Mouse (Mus musculus) retina, postnatal 1 day (tissue): Measurements from ENCODE around the gene Rnf39.
A peak's percentile ranks its signal among the peaks of the same experiment; 100 is the strongest.

Source experiments
- DNase-seq: peaks from one replicate; pipeline ENCODE4 v3.0.0-alpha.2; 2012

Rnf39 gene

DNA sequence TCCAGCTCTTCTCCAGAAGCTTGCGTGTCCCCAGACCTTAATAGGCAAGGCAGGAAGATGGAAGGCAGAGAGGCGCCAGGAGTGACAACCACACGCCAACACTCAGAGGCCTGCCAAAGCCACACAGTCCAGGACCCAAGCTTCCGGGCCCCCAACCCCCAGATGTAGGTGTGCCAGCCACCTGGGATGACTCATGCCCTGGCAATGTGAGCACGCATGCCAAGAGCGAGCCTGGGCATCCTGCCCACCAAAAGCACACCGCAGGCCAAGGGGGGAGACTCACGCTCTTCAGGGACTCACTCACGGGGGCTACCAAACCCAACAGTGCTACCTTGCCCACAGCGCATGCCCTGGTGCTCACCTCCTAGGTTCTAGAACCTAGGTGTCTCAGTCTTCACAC is 327 bp upstream of the Rnf39 start:
- DNase-seq = no peak

DNA sequence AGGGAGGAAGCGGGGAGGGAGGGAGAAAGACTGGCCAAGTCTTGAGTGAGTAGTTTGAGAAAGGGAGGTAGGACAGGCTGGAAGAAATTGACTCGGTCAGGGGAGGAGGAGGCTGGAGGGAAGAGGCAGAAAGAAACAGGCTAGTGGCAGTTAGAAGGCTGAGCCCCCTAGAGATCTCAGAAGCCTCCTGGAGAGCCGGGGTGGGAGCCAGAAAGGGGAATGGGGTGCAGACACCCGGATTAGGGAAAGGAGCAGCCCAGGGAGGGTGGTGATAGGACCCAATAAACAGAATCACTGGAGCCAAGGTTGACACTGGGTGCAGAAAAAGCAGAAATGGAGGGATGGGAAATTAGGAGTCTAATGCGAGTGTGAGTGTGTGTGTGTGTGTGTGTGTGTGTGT is 973 bp downstream of the Rnf39 start:
- DNase-seq = no peak

DNA sequence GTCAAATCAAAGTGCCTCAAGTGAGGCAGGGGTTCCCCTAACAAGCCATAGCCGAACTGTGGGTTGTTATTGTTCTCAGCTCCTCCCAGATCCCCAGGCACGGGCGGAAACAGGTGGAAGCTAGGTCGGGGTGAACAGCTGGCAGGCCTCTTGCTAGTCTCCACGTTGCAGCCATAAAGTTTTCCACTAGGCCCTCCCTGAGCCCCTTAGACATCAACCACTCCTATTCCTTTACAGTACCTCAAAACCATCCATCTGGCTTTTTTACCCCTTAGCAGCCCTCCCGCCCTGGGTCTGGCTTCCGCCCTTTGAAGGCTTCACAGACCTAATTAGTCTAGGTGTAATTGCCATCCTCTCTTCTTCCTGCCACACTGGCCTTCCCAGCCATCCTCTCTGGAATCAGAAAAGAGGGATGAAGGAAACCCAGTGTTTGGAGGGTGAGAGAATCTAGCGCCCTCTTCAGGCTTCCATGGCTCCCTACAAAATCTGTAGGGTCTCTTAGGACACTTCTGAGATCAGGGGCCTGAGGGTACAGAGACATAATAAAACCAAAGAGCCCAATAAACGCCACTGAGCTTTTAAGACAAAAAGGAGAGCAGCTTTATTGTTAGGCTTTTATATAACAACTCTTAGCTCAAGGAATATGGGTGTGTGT is 1.5 kb downstream of the Rnf39 start:
- peak; percentile 39 for DNase-seq

- DNase-seq = peak; percentile 82
These were observed 4.5 kb downstream of the Rnf39 start for GRCm38 (mm10) chr17:36947051-36947819.

DNA sequence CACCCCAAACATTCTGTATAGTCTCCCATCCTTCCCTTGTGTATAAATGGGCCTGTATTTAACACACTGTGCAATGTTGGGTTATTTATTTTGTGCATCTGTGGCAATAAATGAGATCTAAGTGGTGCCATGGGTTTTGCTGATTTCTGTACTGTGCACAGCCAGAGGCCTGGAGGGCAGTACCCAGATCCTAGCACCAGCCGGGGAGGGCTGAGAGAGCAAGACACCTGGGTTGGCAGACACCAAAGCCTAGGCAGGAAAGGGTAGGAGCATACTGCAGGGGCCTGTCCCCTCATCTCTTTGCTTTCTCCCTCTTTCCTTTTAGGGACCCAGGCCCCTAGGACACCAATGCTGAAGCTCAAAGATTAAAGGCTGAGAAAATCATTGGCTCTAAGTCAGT is 5.6 kb downstream of the Rnf39 start:
- DNase-seq = no peak

GRCm38 (mm10) chr17:36949265-36949664 is 6.5 kb downstream of the Rnf39 start:
- no peak for DNase-seq

DNA sequence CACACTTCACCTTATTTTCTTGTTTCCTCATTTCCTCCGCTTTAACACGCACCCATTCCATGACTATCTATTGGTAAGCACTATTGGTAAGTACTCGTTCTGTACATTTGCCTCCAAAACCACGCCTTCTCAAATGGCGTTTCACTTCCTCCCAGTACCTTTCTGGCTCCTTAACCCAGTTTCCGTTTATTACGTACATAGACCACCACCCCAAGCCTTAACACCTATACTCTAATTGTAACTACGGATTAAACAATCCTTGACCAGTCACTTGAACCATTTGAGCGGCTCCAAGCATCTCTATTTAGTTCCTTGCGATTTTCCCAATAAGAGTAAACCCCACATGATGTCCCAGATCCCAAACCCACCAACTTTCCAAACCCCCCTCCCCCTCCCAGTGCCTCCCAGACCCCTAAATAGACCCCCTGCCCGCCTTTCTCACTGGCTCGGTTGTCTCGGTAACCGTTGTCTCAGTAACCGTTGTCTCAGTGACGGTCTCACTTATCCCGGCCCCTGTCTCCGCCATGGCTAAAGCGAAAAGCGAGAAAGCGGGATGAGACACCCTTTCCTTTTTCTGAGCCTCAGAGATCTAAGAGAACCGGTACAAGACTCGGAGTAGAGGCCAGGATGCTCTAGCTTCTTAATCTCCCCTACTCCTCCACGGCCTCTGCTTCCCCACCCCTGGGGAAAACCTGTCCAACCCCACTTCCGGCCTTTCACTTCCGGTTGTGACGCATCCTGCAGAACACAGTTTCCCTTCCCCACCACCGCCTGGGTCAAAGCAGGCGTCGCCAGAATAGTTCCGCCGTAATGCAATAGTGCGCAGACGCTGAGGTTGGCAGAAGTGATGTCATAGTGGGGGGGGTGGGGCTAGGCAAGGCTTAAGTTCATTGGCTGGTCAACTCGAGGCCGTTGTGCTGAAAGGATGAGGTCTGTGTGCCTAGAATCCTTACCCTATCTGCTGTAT is 8.5 kb downstream of the Rnf39 start, which contains the start of gene Ppp1r11:
Gene Ppp1r11 (minus strand): TSS at position 761 of the 967 bp plus-strand sequence.
- peak; percentile 99 for DNase-seq

DNA sequence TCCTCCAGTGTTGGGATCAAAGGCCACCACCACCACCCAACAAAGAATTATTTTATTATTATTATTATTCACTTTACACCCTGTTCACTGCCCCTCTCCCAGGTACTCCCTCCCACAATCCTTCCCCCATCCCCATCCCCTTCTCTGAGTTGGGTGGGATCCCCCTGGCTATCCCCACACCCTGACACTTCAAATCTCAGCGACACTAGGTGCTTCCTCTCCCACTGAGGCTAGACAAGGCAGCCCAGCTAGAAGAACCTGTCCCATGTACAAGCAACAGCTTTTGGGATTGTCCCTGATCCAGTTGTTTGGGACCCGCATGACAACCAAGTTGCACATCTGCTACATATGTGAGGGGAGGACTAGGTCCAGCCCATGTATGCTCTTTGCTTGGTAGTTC is 9.9 kb downstream of the Rnf39 start:
- no peak for DNase-seq

DNA sequence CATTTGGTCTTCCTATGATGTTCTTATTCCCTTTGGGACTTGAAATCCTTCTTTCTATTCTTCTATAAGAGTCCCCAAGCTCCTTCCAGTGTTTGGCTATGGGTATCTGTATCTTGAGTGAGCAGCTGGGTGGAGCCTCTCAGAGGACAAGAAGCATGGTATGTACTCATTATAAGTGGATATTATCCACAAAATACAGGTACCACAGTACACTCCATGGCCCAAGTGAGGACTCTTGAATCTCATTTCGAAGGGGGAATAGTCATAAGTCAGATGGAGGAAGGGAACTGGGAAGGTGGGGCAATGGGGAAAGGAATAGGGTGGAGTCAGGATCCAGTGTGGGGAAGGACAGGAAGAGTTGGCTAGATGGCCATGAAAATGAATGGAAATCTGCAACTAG is 10.3 kb downstream of the Rnf39 start:
- DNase-seq = no peak

DNA sequence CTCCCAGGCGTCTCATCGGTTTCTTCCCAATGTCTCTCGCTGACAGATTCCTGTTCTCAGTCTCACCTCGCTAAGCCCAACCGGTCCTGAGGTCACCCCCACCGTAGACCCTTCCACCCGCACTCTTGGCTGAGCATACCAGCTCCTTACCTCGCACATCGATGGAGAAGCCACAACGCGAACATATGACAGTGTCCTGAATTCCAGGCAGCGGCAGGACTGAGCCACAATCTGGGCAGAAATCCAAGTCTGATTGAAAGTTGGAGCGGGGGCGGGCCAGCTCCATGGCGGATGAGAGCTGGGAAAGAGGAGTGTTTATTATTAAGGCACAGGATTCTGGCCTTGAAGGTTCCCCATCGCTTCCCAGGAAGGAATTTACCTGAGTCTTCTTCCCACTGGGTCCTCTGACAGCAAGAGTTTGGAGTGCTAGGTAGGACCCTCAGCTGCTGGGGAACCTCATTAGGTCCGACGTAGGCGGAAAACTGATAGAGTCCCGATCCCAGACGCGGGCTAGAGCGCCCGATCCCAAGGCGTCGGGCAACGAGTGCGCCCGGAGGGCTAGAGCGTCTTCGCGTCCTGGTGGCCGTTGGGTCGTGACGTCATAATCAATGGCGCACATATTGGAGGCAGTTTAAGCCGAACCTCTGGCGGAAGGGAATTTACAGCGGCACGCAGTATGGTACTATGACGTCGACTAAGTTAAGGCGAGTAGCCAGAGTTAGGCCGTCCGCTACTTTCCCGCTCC is 15.5 kb downstream of the Rnf39 start, which contains the start of the genes Znrd1 and Znrd1as:
Gene Znrd1 (minus strand): TSS at position 561 of the 745 bp plus-strand sequence.
Gene Znrd1as (plus strand): TSS at position 594 of the 745 bp plus-strand sequence.
- DNase-seq = peak; percentile 99

- DNase-seq = no peak
These were observed 16.2 kb downstream of the Rnf39 start for GRCm38 (mm10) chr17:36958884-36959283.

GRCm38 (mm10) chr17:36961125-36961524 is 18.4 kb downstream of the Rnf39 start:
- no peak for DNase-seq

GRCm38 (mm10) chr17:36966875-36967274 is 24.2 kb downstream of the Rnf39 start:
- no peak for DNase-seq

GRCm38 (mm10) chr17:36970316-36970890 is 27.7 kb downstream of the Rnf39 start:
- DNase-seq = no peak

DNA sequence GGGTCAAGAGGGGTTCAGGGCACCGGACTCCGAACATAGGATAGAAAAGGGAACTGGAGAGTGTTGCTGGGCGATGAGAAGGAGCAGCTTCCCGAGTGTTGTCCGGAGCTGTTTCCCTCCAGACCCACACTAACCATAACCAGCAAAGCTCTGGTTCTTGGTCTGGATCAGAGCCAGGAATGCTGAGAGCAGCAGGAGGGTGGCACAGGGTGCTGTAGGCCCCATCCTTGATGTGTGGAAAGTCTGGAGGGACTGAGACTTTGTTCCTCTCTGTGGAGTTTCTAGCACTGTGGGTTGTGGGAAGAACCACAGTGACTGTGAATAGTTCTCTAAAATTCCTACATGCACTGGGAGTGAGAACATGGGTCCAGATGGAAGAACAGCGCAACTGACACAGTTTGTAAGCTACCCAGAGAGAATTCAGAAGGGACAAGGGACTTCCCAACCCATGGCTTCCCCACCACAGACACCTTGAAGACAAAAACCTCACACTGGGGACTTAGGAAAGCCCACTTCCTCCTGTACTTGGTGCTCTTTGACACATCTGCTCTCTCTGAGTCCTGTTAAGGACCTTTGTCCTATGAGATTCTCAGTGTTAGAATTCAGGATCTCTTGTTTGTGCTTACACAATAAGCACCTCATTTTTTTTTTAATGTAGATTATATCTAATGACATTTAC is 28.6 kb downstream of the Rnf39 start:
- no peak for DNase-seq

GRCm38 (mm10) chr17:36972791-36973190 is 30.1 kb downstream of the Rnf39 start:
- DNase-seq = no peak

- no peak for DNase-seq
These were observed 30.6 kb downstream of the Rnf39 start for GRCm38 (mm10) chr17:36973271-36973787.

DNA sequence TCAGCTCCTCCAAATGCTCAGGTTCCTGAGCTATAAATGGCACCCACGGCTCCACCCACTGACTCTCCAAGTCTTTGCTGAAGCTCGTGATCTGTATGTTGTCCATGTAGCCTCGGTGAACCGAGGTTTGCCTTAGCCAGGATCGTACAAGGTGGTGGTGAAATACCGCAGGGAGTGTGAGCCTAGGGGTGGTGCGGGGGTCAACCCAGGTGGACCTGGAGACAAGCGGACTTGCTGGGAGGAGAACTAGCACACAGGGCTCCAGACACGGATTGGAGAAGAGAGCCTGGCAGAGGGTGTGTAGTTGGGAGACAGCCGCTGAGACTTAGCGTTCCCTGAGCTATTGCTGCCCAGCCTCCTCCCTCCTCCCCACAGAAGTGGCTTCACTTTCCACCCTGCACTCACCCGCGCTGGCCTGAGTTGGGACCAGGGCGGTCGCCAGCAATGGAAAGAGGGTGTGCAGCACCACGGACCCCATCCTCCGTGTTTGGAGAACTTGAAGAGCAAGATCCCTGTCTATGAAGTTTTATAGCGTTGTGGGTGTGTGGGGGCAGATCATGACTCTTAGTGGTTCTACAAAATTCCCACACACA is 38.6 kb downstream of the Rnf39 start, which contains the start of gene 2410137M14Rik:
Gene 2410137M14Rik (minus strand): TSS at position 17 of the 593 bp plus-strand sequence.
- DNase-seq = no peak

DNA sequence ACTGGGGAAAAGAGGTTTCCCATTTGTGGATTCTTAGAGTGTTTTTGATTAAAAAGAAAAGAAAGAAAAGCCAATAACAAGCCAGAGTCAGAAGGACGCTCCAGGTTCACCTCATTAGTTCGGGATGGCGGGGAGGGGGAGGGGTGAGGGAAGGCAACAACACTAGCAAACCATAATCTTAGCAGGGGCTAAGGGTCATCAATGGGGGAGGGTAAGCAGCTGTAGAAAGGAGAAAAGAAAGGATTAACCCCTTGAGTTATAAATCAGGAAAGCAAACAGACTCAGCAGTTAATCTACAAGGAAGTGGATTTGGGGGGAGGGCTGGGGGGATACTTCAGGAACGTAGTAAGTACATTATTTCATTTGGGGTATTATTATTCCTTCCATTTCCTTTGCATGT is 39.1 kb downstream of the Rnf39 start:
- peak; percentile 39 for DNase-seq
